Comparison of ENCODE assay signal across 7 mouse cellular contexts in genomic region chr17:29460119-29460505, GRCm38 (mm10). TPM values are rescaled to one million over a fixed set of nuclear protein-coding genes. Genes with fewer than 3 reads are reported as not detected.
DNase-seq lines count a peak whose midpoint lies in the region; ATAC-seq and TF ChIP-seq lines count a peak whose summit lies in the region.

No protein-coding gene starts in this region.

- ATAC-seq in neural tube, embryonic 11.5 days (ENCODE audit: insufficient read depth, low FRiP score, low TSS enrichment) = no peak
- no peak for ATAC-seq in forebrain, embryonic 16.5 days
- ATAC-seq in liver, embryonic 13.5 days (ENCODE audit: low read depth) = no peak
- no peak for ATAC-seq in erythroid progenitor cell, adult 5-6 weeks (replicated peaks; ENCODE audit: low FRiP score, poor library complexity, severe bottlenecking)

- whole genome bisulfite sequencing in neural tube, embryonic 11.5 days = 21% methylated on average over 5 of the region's 5 CpGs
- 19% methylated on average over 5 of the region's 5 CpGs for WGBS in forebrain, embryonic 16.5 days
- 23% methylated on average over 5 of the region's 5 CpGs for WGBS in liver, embryonic 13.5 days (ENCODE audit: insufficient replicate concordance)

- no peaks in the 10 kb centered on the region for H3K9me3 ChIP-seq in neural tube, embryonic 11.5 days (ENCODE audit: control insufficient read depth, low read length)
- H3K9me3 ChIP-seq in forebrain, embryonic 16.5 days (ENCODE audit: control insufficient read depth, low read length) = no peaks in the 10 kb centered on the region
- no peaks in the 10 kb centered on the region for H3K9me3 ChIP-seq in liver, embryonic 13.5 days (replicated peaks)

- peaks cover 38% of the 10 kb centered on the region for H3K4me1 ChIP-seq in neural tube, embryonic 11.5 days (ENCODE audit: control insufficient read depth, insufficient read depth, low read length)
- peaks cover 32% of the 10 kb centered on the region for H3K4me1 ChIP-seq in forebrain, embryonic 16.5 days (replicated peaks; ENCODE audit: control insufficient read depth, insufficient read depth, low read length)
- H3K4me1 ChIP-seq in liver, embryonic 13.5 days (replicated peaks) = peaks cover 48% of the 10 kb centered on the region

- no peaks in the 10 kb centered on the region for H3K27me3 ChIP-seq in neural tube, embryonic 11.5 days (ENCODE audit: control insufficient read depth, insufficient read depth, low read length)
- H3K27me3 ChIP-seq in forebrain, embryonic 16.5 days (replicated peaks; ENCODE audit: control insufficient read depth, insufficient read depth, low read length) = no peaks in the 10 kb centered on the region
- peaks cover 86% of the 10 kb centered on the region for H3K27me3 ChIP-seq in liver, embryonic 13.5 days

- H3K4me3 ChIP-seq in neural tube, embryonic 11.5 days (ENCODE audit: low read depth, low read length) = no peak overlapping the region
- H3K4me3 ChIP-seq in forebrain, embryonic 16.5 days (replicated peaks; ENCODE audit: low read length) = no peak overlapping the region
- H3K4me3 ChIP-seq in liver, embryonic 13.5 days (replicated peaks) = no peak overlapping the region
- no peak overlapping the region for H3K4me3 ChIP-seq in left cerebral cortex, adult 2 months

- TF ChIP-seq CTCF in left cerebral cortex, adult 2 months (IDR thresholded peaks at IDR 0.05) = no peak

- H3K27ac ChIP-seq in neural tube, embryonic 11.5 days (ENCODE audit: low read depth, low read length) = peak overlapping the region; percentile 88
- peak overlapping the region; percentile 50 for H3K27ac ChIP-seq in forebrain, embryonic 16.5 days (ENCODE audit: low read length)
- 0 out of 2 replicates have a peak overlapping the region, but pooled peaks have one; percentile 55 for H3K27ac ChIP-seq in liver, embryonic 13.5 days
- H3K27ac ChIP-seq in left cerebral cortex, adult 2 months = no peak overlapping the region

- peak overlapping the region; percentile 51 for H3K4me2 ChIP-seq in neural tube, embryonic 11.5 days (ENCODE audit: low read depth)
- H3K4me2 ChIP-seq in forebrain, embryonic 16.5 days (ENCODE audit: low read length) = peak overlapping the region; percentile 52; the same call in 1 of the 2 replicates
- no peak overlapping the region for H3K4me2 ChIP-seq in liver, embryonic 13.5 days

- H3K9ac ChIP-seq in neural tube, embryonic 11.5 days (ENCODE audit: low read length) = peak overlapping the region; percentile 55
- H3K9ac ChIP-seq in forebrain, embryonic 16.5 days (replicated peaks; ENCODE audit: low read depth, low read length) = no peak overlapping the region
- H3K9ac ChIP-seq in liver, embryonic 13.5 days = no peak overlapping the region

- intact Hi-C loops in left cerebral cortex, adult 2 months (cut with DNase I) = no loop called here

- no peak for DNase-seq in neural tube, embryonic 11.5 days (ENCODE audit: low spot score)
- DNase-seq in neural tube, embryonic 10.5 days (ENCODE audit: extremely low spot score, low spot score) = no peak
- no peak for DNase-seq in liver, embryonic 13.5 days
- no peak for DNase-seq in left cerebral cortex, adult 2 months (ENCODE audit: extremely low spot score in 1 of 2, low spot score in 2 of 2)
- DNase-seq in adrenal gland, postnatal 10 days = no peak

- H3K36me3 ChIP-seq in neural tube, embryonic 11.5 days (ENCODE audit: control insufficient read depth, insufficient read depth, low read length) = no peaks in the 10 kb centered on the region
- H3K36me3 ChIP-seq in forebrain, embryonic 16.5 days (ENCODE audit: control insufficient read depth, insufficient read depth) = no peaks in the 10 kb centered on the region
- no peaks in the 10 kb centered on the region for H3K36me3 ChIP-seq in liver, embryonic 13.5 days

RNA-seq across cellular contexts. Expression of gene Pim1, which starts 30.4 kb away (rescaled TPM):
- 23.1 and 24.3 TPM in 2 replicates for polyA plus RNA-seq in neural tube, embryonic 11.5 days (2014; fragmentation: Nextera tagmentation; extraction: Ambion mirVana)
- 11.4 and 11.8 TPM in 2 replicates for polyA plus RNA-seq in forebrain, embryonic 16.5 days (2015; fragmentation: Nextera tagmentation; extraction: Ambion mirVana)
- polyA plus RNA-seq in liver, embryonic 13.5 days (2015; fragmentation: Nextera tagmentation; extraction: Ambion mirVana) = 105 and 110 TPM in 2 replicates
- total RNA-seq in erythroid progenitor cell, adult 5-6 weeks (2015; ENCODE audit: low replicate concordance) = 88.0 and 102 TPM in 2 replicates
- total RNA-seq in erythroid progenitor cell, adult 5-6 weeks (2017; ENCODE audit: low replicate concordance) = 143 and 147 TPM in 2 replicates
- total RNA-seq in left cerebral cortex, adult 2 months (2021) = 10 to 100 TPM in 1 of 2 experiments, 1 to 10 TPM in 1; 9.2 to 13.6 TPM
- total RNA-seq in adrenal gland, postnatal 10 days (2021) = 100 to 1,000 TPM in 1 of 2 experiments, 10 to 100 TPM in 1; 73.4 to 104 TPM

Comparison
In these comparisons a context has a peak if more than half of its experiments do, and no peak if none do; other contexts are left out.
1. RNA of gene Pim1, which starts 30.4 kb away (total RNA-seq): 88.0 to 147 TPM in erythroid progenitor cell, adult 5-6 weeks and 73.4 to 104 TPM in adrenal gland, postnatal 10 days; 9.2 to 13.6 TPM in left cerebral cortex, adult 2 months; every median in the first group is over 4 times any median in the second.